Mouse (Mus musculus): ENCODE measurements around the gene Crip1.

The Crip1 gene

GRCm38 (mm10) chr12:113102461-113102860 lies 43.7 kb upstream of the Crip1 start:
- TF ChIP-seq CTCF (conservative IDR thresholded peaks at IDR 0.05; ENCODE audit: low read length) = peak; percentile 47
- TF ChIP-seq NANOG (IDR thresholded peaks at IDR 0.05; ENCODE audit: borderline replicate concordance, low read length) = no peak
- Histone ChIP-seq H3K4me3 (replicated peaks; ENCODE audit: low read length) (0 out of 2 replicates have a peak overlapping the region, but pooled peaks have one; percentile 29), H3K4me1 (replicated peaks; ENCODE audit: low read depth, low read length) (peaks cover 86% of the 10 kb centered on the region), H3K36me3 (ENCODE audit: insufficient read depth, low read length) (peaks cover 41% of the 10 kb centered on the region), H3K9me3 (ENCODE audit: low read length) (no peaks in the 10 kb centered on the region), H3K27me3 (ENCODE audit: insufficient read depth, low read length) (no peaks in the 10 kb centered on the region)

- Histone ChIP-seq H3K9me3 (ENCODE audit: low read length) (no peaks in the 10 kb centered on the region), H3K27me3 (ENCODE audit: insufficient read depth, low read length) (no peaks in the 10 kb centered on the region), H3K36me3 (ENCODE audit: insufficient read depth, low read length) (peaks cover 49% of the 10 kb centered on the region), H3K4me1 (replicated peaks; ENCODE audit: low read depth, low read length) (peaks cover 93% of the 10 kb centered on the region), H3K4me3 (replicated peaks; ENCODE audit: low read length) (no peak overlapping the region; the same call in 1 of the 2 replicates)
- TF ChIP-seq CTCF (conservative IDR thresholded peaks at IDR 0.05; ENCODE audit: low read length) (peak; percentile 53), POU5F1 (IDR thresholded peaks at IDR 0.05; ENCODE audit: borderline replicate concordance, low read length) (no peak), NANOG (IDR thresholded peaks at IDR 0.05; ENCODE audit: borderline replicate concordance, low read length) (no peak)
These were observed 42.2 kb upstream of the Crip1 start for GRCm38 (mm10) chr12:113103846-113104451.

- TF ChIP-seq POU5F1 (IDR thresholded peaks at IDR 0.05; ENCODE audit: borderline replicate concordance, low read length) = no peak
- TF ChIP-seq CTCF (conservative IDR thresholded peaks at IDR 0.05; ENCODE audit: low read length) = no peak
- TF ChIP-seq NANOG (IDR thresholded peaks at IDR 0.05; ENCODE audit: borderline replicate concordance, low read length) = no peak
- peaks cover 32% of the 10 kb centered on the region for H3K36me3 ChIP-seq (ENCODE audit: insufficient read depth, low read length)
- H3K4me1 ChIP-seq (replicated peaks; ENCODE audit: low read depth, low read length) = peaks cover 91% of the 10 kb centered on the region
- H3K4me3 ChIP-seq (replicated peaks; ENCODE audit: low read length) = no peak overlapping the region
- H3K27me3 ChIP-seq (ENCODE audit: insufficient read depth, low read length) = no peaks in the 10 kb centered on the region
- no peaks in the 10 kb centered on the region for H3K9me3 ChIP-seq (ENCODE audit: low read length)
These were observed 39.7 kb upstream of the Crip1 start for GRCm38 (mm10) chr12:113106386-113106785.

DNA sequence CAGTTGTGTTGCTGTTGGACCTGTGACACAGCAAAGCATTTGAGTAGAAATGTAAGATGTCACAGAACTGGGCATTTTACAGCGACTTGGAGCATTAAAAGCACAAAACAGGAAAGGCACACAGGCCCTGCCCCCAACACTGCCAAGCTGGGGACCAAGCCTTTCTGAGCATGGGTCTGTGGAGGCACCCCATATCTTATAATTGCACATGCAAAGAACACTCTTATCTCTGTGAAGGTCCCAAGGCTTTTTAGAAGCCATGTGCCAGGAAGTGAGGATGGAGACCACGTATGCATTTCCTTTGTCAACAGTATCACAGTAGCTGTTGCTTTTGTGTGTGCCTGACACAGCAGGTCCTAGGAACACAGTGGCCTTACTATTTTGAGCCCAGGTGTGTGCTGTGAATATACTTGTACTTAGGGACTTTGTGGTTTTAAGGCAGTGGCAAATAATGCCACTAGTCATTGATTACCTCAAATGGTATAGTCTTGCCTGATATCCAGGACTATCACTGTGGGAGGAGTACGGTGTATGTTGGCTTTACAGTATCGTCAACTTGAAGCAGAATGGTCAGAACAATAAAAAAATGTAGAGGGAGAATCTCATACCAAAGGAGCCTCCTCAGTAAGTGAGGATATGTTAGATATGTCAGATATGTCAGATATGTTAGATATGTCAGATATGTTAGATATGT lies 38.5 kb upstream of the Crip1 start:
- Histone ChIP-seq H3K27me3 (ENCODE audit: insufficient read depth, low read length) (no peaks in the 10 kb centered on the region), H3K36me3 (ENCODE audit: insufficient read depth, low read length) (peaks cover 38% of the 10 kb centered on the region), H3K4me1 (replicated peaks; ENCODE audit: low read depth, low read length) (peaks cover 91% of the 10 kb centered on the region), H3K9me3 (ENCODE audit: low read length) (no peaks in the 10 kb centered on the region), H3K4me3 (replicated peaks; ENCODE audit: low read length) (no peak overlapping the region)
- TF ChIP-seq CTCF (conservative IDR thresholded peaks at IDR 0.05; ENCODE audit: low read length) = no peak
- no peak for TF ChIP-seq NANOG (IDR thresholded peaks at IDR 0.05; ENCODE audit: borderline replicate concordance, low read length)
- TF ChIP-seq POU5F1 (IDR thresholded peaks at IDR 0.05; ENCODE audit: borderline replicate concordance, low read length) = no peak

- TF ChIP-seq CTCF (conservative IDR thresholded peaks at IDR 0.05; ENCODE audit: low read length) (no peak), POU5F1 (IDR thresholded peaks at IDR 0.05; ENCODE audit: borderline replicate concordance, low read length) (no peak), NANOG (IDR thresholded peaks at IDR 0.05; ENCODE audit: borderline replicate concordance, low read length) (no peak)
- Histone ChIP-seq H3K27me3 (ENCODE audit: insufficient read depth, low read length) (no peaks in the 10 kb centered on the region), H3K4me3 (replicated peaks; ENCODE audit: low read length) (0 out of 2 replicates have a peak overlapping the region, but pooled peaks have one; percentile 8), H3K36me3 (ENCODE audit: insufficient read depth, low read length) (peaks cover 40% of the 10 kb centered on the region), H3K9me3 (ENCODE audit: low read length) (no peaks in the 10 kb centered on the region), H3K4me1 (replicated peaks; ENCODE audit: low read depth, low read length) (peaks cover 91% of the 10 kb centered on the region)
These were observed 37.4 kb upstream of the Crip1 start for GRCm38 (mm10) chr12:113108528-113109283.

GRCm38 (mm10) chr12:113109801-113110200 lies 36.3 kb upstream of the Crip1 start:
- H3K4me1 ChIP-seq (replicated peaks; ENCODE audit: low read depth, low read length) = peaks cover 91% of the 10 kb centered on the region
- H3K4me3 ChIP-seq (replicated peaks; ENCODE audit: low read length) = no peak overlapping the region
- no peaks in the 10 kb centered on the region for H3K27me3 ChIP-seq (ENCODE audit: insufficient read depth, low read length)
- peaks cover 50% of the 10 kb centered on the region for H3K36me3 ChIP-seq (ENCODE audit: insufficient read depth, low read length)
- TF ChIP-seq NANOG (IDR thresholded peaks at IDR 0.05; ENCODE audit: borderline replicate concordance, low read length) = no peak
- no peak for TF ChIP-seq POU5F1 (IDR thresholded peaks at IDR 0.05; ENCODE audit: borderline replicate concordance, low read length)
- no peak for TF ChIP-seq CTCF (conservative IDR thresholded peaks at IDR 0.05; ENCODE audit: low read length)
- H3K9me3 ChIP-seq (ENCODE audit: low read length) = no peaks in the 10 kb centered on the region

GRCm38 (mm10) chr12:113114141-113114540 lies 32.0 kb upstream of the Crip1 start:
- peaks cover 71% of the 10 kb centered on the region for H3K36me3 ChIP-seq (ENCODE audit: insufficient read depth, low read length)
- peaks cover 96% of the 10 kb centered on the region for H3K4me1 ChIP-seq (replicated peaks; ENCODE audit: low read depth, low read length)
- H3K4me3 ChIP-seq (replicated peaks; ENCODE audit: low read length) = peak overlapping the region; percentile 49
- H3K9me3 ChIP-seq (ENCODE audit: low read length) = no peaks in the 10 kb centered on the region
- no peaks in the 10 kb centered on the region for H3K27me3 ChIP-seq (ENCODE audit: insufficient read depth, low read length)
- TF ChIP-seq POU5F1 (IDR thresholded peaks at IDR 0.05; ENCODE audit: borderline replicate concordance, low read length) = no peak
- TF ChIP-seq CTCF (conservative IDR thresholded peaks at IDR 0.05; ENCODE audit: low read length) = no peak
- TF ChIP-seq NANOG (IDR thresholded peaks at IDR 0.05; ENCODE audit: borderline replicate concordance, low read length) = no peak

GRCm38 (mm10) chr12:113114856-113115538 lies 31.1 kb upstream of the Crip1 start:
- Histone ChIP-seq H3K36me3 (ENCODE audit: insufficient read depth, low read length) (peaks cover 79% of the 10 kb centered on the region), H3K27me3 (ENCODE audit: insufficient read depth, low read length) (no peaks in the 10 kb centered on the region), H3K9me3 (ENCODE audit: low read length) (no peaks in the 10 kb centered on the region), H3K4me1 (replicated peaks; ENCODE audit: low read depth, low read length) (peaks cover 96% of the 10 kb centered on the region), H3K4me3 (replicated peaks; ENCODE audit: low read length) (peak overlapping the region; percentile 49)
- TF ChIP-seq NANOG (IDR thresholded peaks at IDR 0.05; ENCODE audit: borderline replicate concordance, low read length) = no peak
- TF ChIP-seq POU5F1 (IDR thresholded peaks at IDR 0.05; ENCODE audit: borderline replicate concordance, low read length) = no peak
- TF ChIP-seq CTCF (conservative IDR thresholded peaks at IDR 0.05; ENCODE audit: low read length) = no peak

All from E14TG2a.4 (cell line).